Mouse (Mus musculus) bone marrow, adult 2 months (tissue): Measurements from ENCODE around the gene Enpp3.

Experiments used
- CTCF ChIP-seq: fragments of 200-500 bp; IDR thresholded peaks from 2 replicates; pipeline ENCODE4 v1.5.1; 2011; ENCODE audit warnings: low read length, control low read depth; ENCODE audit not compliant: control insufficient read depth, insufficient read depth
- POLR2A ChIP-seq: fragments of 200-500 bp; IDR thresholded peaks from 2 replicates; pipeline ENCODE4 v1.6.1; 2011; ENCODE audit warnings: low read depth, mild to moderate bottlenecking, control low read depth, low read length, borderline replicate concordance; ENCODE audit not compliant: control insufficient read depth

GRCm38 (mm10) chr10:24825456-24826081 lies 17.1 kb downstream of the Enpp3 start:
- no peak for TF ChIP-seq CTCF
- no peak for TF ChIP-seq POLR2A
